Mouse (Mus musculus) retina, postnatal 1 day (tissue): ENCODE measurements around the gene Adgrl3.

Experiments
- DNase-seq: peaks from one replicate; pipeline ENCODE4 v3.0.0-alpha.2; 2012

The Adgrl3 gene

GRCm38 (mm10) chr5:81019590-81020254, at the start of gene Adgrl3:
Adgrl3 (plus strand) TSS chr5:81020138.
- peak; percentile 95 for DNase-seq

GRCm38 (mm10) chr5:81019166-81019565, 772 bp upstream of the Adgrl3 start:
- no peak for DNase-seq

- peak; percentile 82 for DNase-seq
Observed at GRCm38 (mm10) chr5:81020281-81021005, 505 bp downstream of the Adgrl3 start.

- no peak for DNase-seq
Observed at GRCm38 (mm10) chr5:81021006-81021320, 1.0 kb downstream of the Adgrl3 start.

GRCm38 (mm10) chr5:81021331-81021863, 1.5 kb downstream of the Adgrl3 start:
- peak; percentile 67 for DNase-seq

- no peak for DNase-seq
Observed at GRCm38 (mm10) chr5:81021864-81022305, 1.9 kb downstream of the Adgrl3 start.

GRCm38 (mm10) chr5:81022306-81023071, 2.6 kb downstream of the Adgrl3 start:
- DNase-seq, result peak; percentile 61

GRCm38 (mm10) chr5:81023923-81024715, 4.2 kb downstream of the Adgrl3 start:
- DNase-seq, result peak; percentile 36

- DNase-seq, result peak; percentile 79
Observed at GRCm38 (mm10) chr5:81028875-81029274, 8.9 kb downstream of the Adgrl3 start.

- no peak for DNase-seq
Observed at GRCm38 (mm10) chr5:81037091-81037490, 17.2 kb downstream of the Adgrl3 start.

- DNase-seq, result no peak
Observed at GRCm38 (mm10) chr5:81043875-81044274, 23.9 kb downstream of the Adgrl3 start.

- DNase-seq, result no peak
Observed at GRCm38 (mm10) chr5:81046128-81046527, 26.2 kb downstream of the Adgrl3 start.

GRCm38 (mm10) chr5:81054628-81055027, 34.7 kb downstream of the Adgrl3 start:
- no peak for DNase-seq

- no peak for DNase-seq
Observed at GRCm38 (mm10) chr5:81055253-81055652, 35.3 kb downstream of the Adgrl3 start.

- no peak for DNase-seq
Observed at GRCm38 (mm10) chr5:81058122-81058521, 38.2 kb downstream of the Adgrl3 start.

GRCm38 (mm10) chr5:81060950-81061349, 41.0 kb downstream of the Adgrl3 start:
- no peak for DNase-seq

- DNase-seq, result no peak
Observed at GRCm38 (mm10) chr5:81061386-81061785, 41.4 kb downstream of the Adgrl3 start.

- peak; percentile 30 for DNase-seq
Observed at GRCm38 (mm10) chr5:81064026-81064425, 44.1 kb downstream of the Adgrl3 start.

- no peak for DNase-seq
Observed at GRCm38 (mm10) chr5:81068173-81068572, 48.2 kb downstream of the Adgrl3 start.

GRCm38 (mm10) chr5:81068839-81069238, 48.9 kb downstream of the Adgrl3 start:
- no peak for DNase-seq

GRCm38 (mm10) chr5:81072888-81073287, 53.0 kb downstream of the Adgrl3 start:
- DNase-seq, result no peak

- no peak for DNase-seq
Observed at GRCm38 (mm10) chr5:81073875-81074274, 53.9 kb downstream of the Adgrl3 start.

GRCm38 (mm10) chr5:81076377-81076776, 56.4 kb downstream of the Adgrl3 start:
- no peak for DNase-seq
